Mouse (Mus musculus) layer of hippocampus, adult 2 months (tissue): ENCODE data around the gene Lbhd1. TPM values are rescaled to one million over a fixed set of nuclear protein-coding genes. Genes with fewer than 3 reads are reported as not detected.

Experiments used
- DNase-seq, 2 experiments: peaks; one replicate each; pipeline ENCODE4 v3.0.0; 2022; ENCODE audit warnings: low spot score in 2 of 2
- H3K27ac ChIP-seq: fragments of 200-600 bp; 2 replicates; pipeline ENCODE4 v1.8.1; 2022
- H3K4me3 ChIP-seq: fragments of 200-600 bp; 2 replicates; pipeline ENCODE4 v1.8.1; 2022; ENCODE audit warnings: mild to moderate bottlenecking
- CTCF ChIP-seq: fragments of 200-600 bp; conservative IDR thresholded peaks from 2 replicates; pipeline ENCODE4 v1.8.1; 2022; ENCODE audit warnings: antibody characterized with exemption, mild to moderate bottlenecking, moderate library complexity
- microRNA-seq, 2 experiments: library from miRNA; unstranded; fragments of <30 nt; microRNA quantifications; one replicate each; pipeline ENCODE4 v1.2.0; 2021
- total RNA-seq, 2 experiments: library from RNA; stranded (reverse); gene quantifications; 2 replicates each; pipeline ENCODE4 v1.2.3; 2021

Lbhd1 gene
- total RNA-seq, 2 experiments from 2014 or later, result 4.8 to 6.6 TPM

- TF ChIP-seq CTCF, result peak; percentile 64
- H3K4me3 ChIP-seq, result peak within 1 kb of the TSS; percentile 68
- DNase-seq, result peak in 1 of 2 experiments; percentile 49
- peak within 1 kb of the TSS; percentile 85 for H3K27ac ChIP-seq
These were observed 45.9 kb downstream of the Lbhd1 start, which contains the start of the genes Rom1 and Eml3 for GRCm38 (mm10) chr19:8929224-8930088. Gene Rom1, minus strand, starts transcription at chr19:8929356. Gene Eml3, plus strand, starts transcription at chr19:8929552.

DNA sequence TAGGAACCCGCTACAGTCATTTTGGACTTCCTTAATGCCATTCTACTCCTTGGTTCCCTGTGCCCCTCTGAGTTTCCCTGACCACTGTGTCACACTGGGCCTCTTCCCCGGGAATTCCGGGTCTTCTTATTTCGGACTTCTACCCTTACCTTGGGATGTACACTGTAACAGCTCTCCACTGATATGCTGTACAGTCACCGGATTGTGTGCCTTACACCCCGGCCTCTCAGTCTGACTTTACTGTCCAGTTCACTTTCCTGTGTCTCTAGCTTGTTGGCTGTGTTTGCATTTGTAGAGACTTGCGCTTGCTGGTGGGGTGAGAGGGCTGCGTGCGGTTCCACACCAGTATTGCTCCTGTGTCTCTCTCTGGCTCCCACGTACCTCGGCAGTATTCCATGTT lies 46.6 kb downstream of the Lbhd1 start:
- no peak for TF ChIP-seq CTCF
- peak overlapping the region; percentile 85 for H3K27ac ChIP-seq
- peak overlapping the region; percentile 68 for H3K4me3 ChIP-seq
- no peak for DNase-seq

DNA sequence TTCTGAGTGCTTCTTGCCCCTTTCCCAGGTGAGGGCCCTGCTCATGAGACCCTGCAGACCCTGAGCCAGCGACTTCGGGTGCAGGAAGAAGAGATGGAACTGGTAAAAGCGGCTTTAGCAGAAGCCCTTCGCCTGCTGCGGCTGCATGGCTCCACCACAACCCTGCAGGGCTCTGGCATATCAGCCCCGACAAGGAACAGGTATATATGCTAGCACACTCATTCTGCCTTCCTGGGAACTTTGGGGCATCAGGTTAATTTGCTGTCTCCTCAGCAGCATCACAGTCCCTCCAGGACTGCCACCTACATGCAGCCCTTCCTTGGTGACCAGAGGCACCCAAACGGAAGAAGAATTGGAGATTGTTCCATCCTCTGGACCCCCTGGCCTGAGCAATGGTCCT lies 47.2 kb downstream of the Lbhd1 start:
- no peak for TF ChIP-seq CTCF
- H3K4me3 ChIP-seq, result no peak overlapping the region
- no peak for DNase-seq
- H3K27ac ChIP-seq, result no peak overlapping the region

- no peak overlapping the region for H3K27ac ChIP-seq
- TF ChIP-seq CTCF, result no peak
- DNase-seq, result no peak
- H3K4me3 ChIP-seq, result no peak overlapping the region
These were observed 53.2 kb downstream of the Lbhd1 start for GRCm38 (mm10) chr19:8936736-8937135.

DNA sequence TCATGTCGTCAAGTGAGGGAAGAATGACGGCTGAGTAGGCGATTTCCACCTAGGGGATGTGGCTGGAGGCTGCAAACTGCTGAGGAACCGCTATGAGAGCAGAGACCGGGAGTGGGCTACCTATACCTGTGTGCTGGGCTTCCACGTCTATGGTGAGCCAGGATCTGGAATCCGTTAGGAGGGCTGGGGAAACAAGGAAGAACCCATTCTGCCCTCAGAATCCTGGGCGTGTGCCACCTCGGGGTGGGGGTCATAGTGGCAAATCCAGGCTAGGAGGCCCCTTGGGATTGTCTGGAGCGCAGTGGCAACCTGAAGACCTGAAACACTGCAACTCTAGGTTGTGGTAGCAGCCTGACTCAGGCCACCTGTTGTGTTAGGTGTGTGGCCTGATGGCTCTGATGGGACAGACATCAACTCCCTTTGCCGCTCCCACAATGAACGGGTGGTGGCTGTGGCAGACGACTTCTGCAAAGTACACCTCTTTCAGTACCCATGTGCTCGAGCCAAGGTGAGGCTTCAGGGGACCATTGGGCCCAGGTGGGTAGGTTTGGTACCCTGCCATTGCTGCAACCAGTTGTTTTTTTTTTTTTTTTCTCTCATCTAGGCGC lies 57.1 kb downstream of the Lbhd1 start:
- no peak for TF ChIP-seq CTCF
- no peak overlapping the region; the same call in 1 of the 2 replicates for H3K27ac ChIP-seq
- DNase-seq, result no peak
- no peak overlapping the region for H3K4me3 ChIP-seq

GRCm38 (mm10) chr19:8941136-8941514 lies 57.6 kb downstream of the Lbhd1 start:
- TF ChIP-seq CTCF, result no peak
- Histone ChIP-seq H3K4me3 (peak overlapping the region; percentile 89), H3K27ac (peak overlapping the region; percentile 97)
- no peak for DNase-seq

- DNase-seq, result peak; percentile 93 to 95
- Histone ChIP-seq H3K4me3 (peak within 1 kb of the TSS; percentile 89), H3K27ac (peak within 1 kb of the TSS; percentile 97)
- peak; percentile 37; the same call in 1 of the 2 replicates for TF ChIP-seq CTCF
These were observed 58.1 kb downstream of the Lbhd1 start, which contains the start of gene Mta2 for GRCm38 (mm10) chr19:8941515-8942217. Gene Mta2, plus strand, starts transcription at chr19:8941875.

Small RNA genes within 50 kb of the gene (microRNA-seq; reads per million reads assigned to microRNA genes)
- 0 reads per million in 2 experiments for gene Mir5136

Other genes with a start within 250 kb of the Lbhd1 start
- 100 to 1,000 TPM; 179 to 190 TPM for gene Chrm1, start 219.9 kb upstream of the Lbhd1 start, total RNA-seq
- gene Slc3a2, start 160.4 kb upstream of the Lbhd1 start, total RNA-seq, result 100 to 1,000 TPM; 149 to 151 TPM
- 10 to 100 TPM; 47.4 to 55.0 TPM for gene Wdr74, start 147.9 kb upstream of the Lbhd1 start, total RNA-seq
- 1 to 10 TPM; 1.5 to 3.4 TPM for gene 1700092M07Rik, start 143.0 kb upstream of the Lbhd1 start, total RNA-seq
- 10 to 100 TPM; 69.5 to 78.4 TPM for gene Stx5a, start 142.3 kb upstream of the Lbhd1 start, total RNA-seq
- 100 to 1,000 TPM; 102 to 106 TPM for gene Nxf1, start 126.7 kb upstream of the Lbhd1 start, total RNA-seq
- gene Tmem223, start 112.7 kb upstream of the Lbhd1 start, total RNA-seq, result 10 to 100 TPM; 75.4 to 82.7 TPM
- 1 to 10 TPM; 7.4 to 7.7 TPM for gene Tmem179b, start 109.3 kb upstream of the Lbhd1 start, total RNA-seq
- gene Taf6l, start 97.3 kb upstream of the Lbhd1 start, total RNA-seq, result 10 to 100 TPM; 15.7 to 18.4 TPM
- 100 to 1,000 TPM; 113 to 120 TPM for gene Polr2g, start 85.2 kb upstream of the Lbhd1 start, total RNA-seq
- gene Zbtb3, start 81.2 kb upstream of the Lbhd1 start, total RNA-seq, result 1 to 10 TPM; 5.8 to 6.5 TPM
- gene Ttc9c, start 64.4 kb upstream of the Lbhd1 start, total RNA-seq, result 10 to 100 TPM; 36.5 to 37.9 TPM
- gene Hnrnpul2, start 63.7 kb upstream of the Lbhd1 start, total RNA-seq, result 100 to 1,000 TPM; 123 to 127 TPM
- gene AC129217.1, start 54.0 kb upstream of the Lbhd1 start, total RNA-seq, result 1 to 10 TPM in 1 of 2 experiments, not detected in 1; 3.4 TPM
- gene Bscl2, start 46.3 kb upstream of the Lbhd1 start, total RNA-seq, result 100 to 1,000 TPM; 101 TPM
- 100 to 1,000 TPM; 160 TPM for gene Gng3, start 44.5 kb upstream of the Lbhd1 start, total RNA-seq
- under 1 TPM; 0.32 to 0.44 TPM for gene Lrrn4cl, start 33.0 kb upstream of the Lbhd1 start, total RNA-seq
- gene Ubxn1, start 12.2 kb upstream of the Lbhd1 start, total RNA-seq, result 100 to 1,000 TPM in 1 of 2 experiments, 10 to 100 TPM in 1; 93.5 to 100 TPM
- 10 to 100 TPM; 32.5 to 32.8 TPM for gene Uqcc3, start 2.8 kb upstream of the Lbhd1 start, total RNA-seq
- not detected for gene Gm49403, start 198 bp downstream of the Lbhd1 start, total RNA-seq
- 10 to 100 TPM; 25.3 to 30.0 TPM for gene 1810009A15Rik, start 5.1 kb downstream of the Lbhd1 start, total RNA-seq
- gene Gm49416, start 5.2 kb downstream of the Lbhd1 start, total RNA-seq, result 1 to 10 TPM; 2.0 to 2.9 TPM
- gene Ints5, start 9.3 kb downstream of the Lbhd1 start, total RNA-seq, result 10 to 100 TPM; 24.4 to 25.6 TPM
- gene Ganab, start 14.3 kb downstream of the Lbhd1 start, total RNA-seq, result 100 to 1,000 TPM; 114 to 118 TPM
- 100 to 1,000 TPM; 167 to 191 TPM for gene B3gat3, start 36.6 kb downstream of the Lbhd1 start, total RNA-seq
- gene Rom1, start 45.6 kb downstream of the Lbhd1 start, total RNA-seq, result 1 to 10 TPM; 4.4 to 5.7 TPM
- 10 to 100 TPM; 11.5 to 11.7 TPM for gene Eml3, start 45.8 kb downstream of the Lbhd1 start, total RNA-seq
- gene Mta2, start 58.1 kb downstream of the Lbhd1 start, total RNA-seq, result 10 to 100 TPM; 58.0 to 68.7 TPM
- gene Tut1, start 70.1 kb downstream of the Lbhd1 start, total RNA-seq, result 10 to 100 TPM; 20.7 to 20.8 TPM
- 100 to 1,000 TPM; 238 to 242 TPM for gene Eef1g, start 83.3 kb downstream of the Lbhd1 start, total RNA-seq
- gene Ahnak, start 105.6 kb downstream of the Lbhd1 start, total RNA-seq, result 10 to 100 TPM; 19.4 to 21.9 TPM
- gene Scgb1a1, start 204.2 kb downstream of the Lbhd1 start, total RNA-seq, result not detected